Mouse (Mus musculus): ENCODE results near the gene Tjp1. TPM values are rescaled to one million over a fixed set of nuclear protein-coding genes. Genes with fewer than 3 reads are reported as not detected.

Gene Tjp1
- polyA plus RNA-seq, 1 experiment, result 20.2 TPM

- Histone ChIP-seq H3K27ac (ENCODE audit: insufficient read depth, low read depth, low read length) (no peak overlapping the region), H3K4me1 (ENCODE audit: control insufficient read depth, insufficient read depth, low read length) (no peaks in the 10 kb centered on the region), H3K4me3 (ENCODE audit: insufficient read depth, low read depth, low read length) (no peak overlapping the region), H3K27me3 (replicated peaks; ENCODE audit: control insufficient read depth, insufficient read depth, low read length) (no peaks in the 10 kb centered on the region), H3K36me3 (ENCODE audit: control insufficient read depth, insufficient read depth, low read length) (no peaks in the 10 kb centered on the region)
- 86% methylated on average over 3 of the region's 3 CpGs for WGBS
- no peak for TF ChIP-seq POLR2A (IDR thresholded peaks at IDR 0.05; ENCODE audit: low read depth, low read length)
- no peak for TF ChIP-seq CTCF (conservative IDR thresholded peaks at IDR 0.05; ENCODE audit: insufficient read depth, insufficient read length, low read depth, low read length)
- no peak for DNase-seq
These were observed 90.7 kb downstream of the Tjp1 start for GRCm38 (mm10) chr7:65436921-65437320.

GRCm38 (mm10) chr7:65431018-65431695, 96.4 kb downstream of the Tjp1 start:
- Histone ChIP-seq H3K4me3 (ENCODE audit: insufficient read depth, low read depth, low read length) (no peak overlapping the region), H3K27ac (ENCODE audit: insufficient read depth, low read depth, low read length) (no peak overlapping the region), H3K36me3 (ENCODE audit: control insufficient read depth, insufficient read depth, low read length) (no peaks in the 10 kb centered on the region), H3K4me1 (ENCODE audit: control insufficient read depth, insufficient read depth, low read length) (no peaks in the 10 kb centered on the region), H3K27me3 (replicated peaks; ENCODE audit: control insufficient read depth, insufficient read depth, low read length) (no peaks in the 10 kb centered on the region)
- TF ChIP-seq CTCF (conservative IDR thresholded peaks at IDR 0.05; ENCODE audit: insufficient read depth, insufficient read length, low read depth, low read length), result no peak
- TF ChIP-seq POLR2A (IDR thresholded peaks at IDR 0.05; ENCODE audit: low read depth, low read length), result no peak
- no peak for DNase-seq
- 51% methylated on average over 9 of the region's 9 CpGs for WGBS

GRCm38 (mm10) chr7:65430401-65430800, 97.2 kb downstream of the Tjp1 start:
- Histone ChIP-seq H3K4me1 (ENCODE audit: control insufficient read depth, insufficient read depth, low read length) (no peaks in the 10 kb centered on the region), H3K27ac (ENCODE audit: insufficient read depth, low read depth, low read length) (no peak overlapping the region), H3K36me3 (ENCODE audit: control insufficient read depth, insufficient read depth, low read length) (no peaks in the 10 kb centered on the region), H3K4me3 (ENCODE audit: insufficient read depth, low read depth, low read length) (no peak overlapping the region), H3K27me3 (replicated peaks; ENCODE audit: control insufficient read depth, insufficient read depth, low read length) (no peaks in the 10 kb centered on the region)
- 28% methylated on average over 8 of the region's 8 CpGs for WGBS
- no peak for TF ChIP-seq POLR2A (IDR thresholded peaks at IDR 0.05; ENCODE audit: low read depth, low read length)
- no peak for TF ChIP-seq CTCF (conservative IDR thresholded peaks at IDR 0.05; ENCODE audit: insufficient read depth, insufficient read length, low read depth, low read length)
- DNase-seq, result peak; percentile 18

- H3K36me3 ChIP-seq (ENCODE audit: control insufficient read depth, insufficient read depth, low read length), result no peaks in the 10 kb centered on the region
- DNase-seq, result peak; percentile 33
- 46% methylated on average over 8 of the region's 8 CpGs for WGBS
- no peak overlapping the region for H3K27ac ChIP-seq (ENCODE audit: insufficient read depth, low read depth, low read length)
- TF ChIP-seq POLR2A (IDR thresholded peaks at IDR 0.05; ENCODE audit: low read depth, low read length), result no peak
- no peak for TF ChIP-seq CTCF (conservative IDR thresholded peaks at IDR 0.05; ENCODE audit: insufficient read depth, insufficient read length, low read depth, low read length)
- no peak overlapping the region for H3K4me3 ChIP-seq (ENCODE audit: insufficient read depth, low read depth, low read length)
- H3K27me3 ChIP-seq (replicated peaks; ENCODE audit: control insufficient read depth, insufficient read depth, low read length), result no peaks in the 10 kb centered on the region
- 0 out of 2 replicates have a peak, but pooled peaks cover 2% of the 10 kb centered on the region for H3K4me1 ChIP-seq (ENCODE audit: control insufficient read depth, insufficient read depth, low read length)
These were observed 103.1 kb downstream of the Tjp1 start for GRCm38 (mm10) chr7:65424519-65424918.

- DNase-seq, result no peak
- 85% methylated on average over 1 of the region's 1 CpGs for WGBS
- no peak overlapping the region for H3K4me3 ChIP-seq (ENCODE audit: insufficient read depth, low read depth, low read length)
- no peak for TF ChIP-seq CTCF (conservative IDR thresholded peaks at IDR 0.05; ENCODE audit: insufficient read depth, insufficient read length, low read depth, low read length)
- TF ChIP-seq POLR2A (IDR thresholded peaks at IDR 0.05; ENCODE audit: low read depth, low read length), result no peak
- H3K4me1 ChIP-seq (ENCODE audit: control insufficient read depth, insufficient read depth, low read length), result 0 out of 2 replicates have a peak, but pooled peaks cover 9% of the 10 kb centered on the region
- H3K36me3 ChIP-seq (ENCODE audit: control insufficient read depth, insufficient read depth, low read length), result no peaks in the 10 kb centered on the region
- H3K27ac ChIP-seq (ENCODE audit: insufficient read depth, low read depth, low read length), result no peak overlapping the region
- H3K27me3 ChIP-seq (replicated peaks; ENCODE audit: control insufficient read depth, insufficient read depth, low read length), result no peaks in the 10 kb centered on the region
These were observed 105.1 kb downstream of the Tjp1 start for GRCm38 (mm10) chr7:65422456-65422855.

DNA sequence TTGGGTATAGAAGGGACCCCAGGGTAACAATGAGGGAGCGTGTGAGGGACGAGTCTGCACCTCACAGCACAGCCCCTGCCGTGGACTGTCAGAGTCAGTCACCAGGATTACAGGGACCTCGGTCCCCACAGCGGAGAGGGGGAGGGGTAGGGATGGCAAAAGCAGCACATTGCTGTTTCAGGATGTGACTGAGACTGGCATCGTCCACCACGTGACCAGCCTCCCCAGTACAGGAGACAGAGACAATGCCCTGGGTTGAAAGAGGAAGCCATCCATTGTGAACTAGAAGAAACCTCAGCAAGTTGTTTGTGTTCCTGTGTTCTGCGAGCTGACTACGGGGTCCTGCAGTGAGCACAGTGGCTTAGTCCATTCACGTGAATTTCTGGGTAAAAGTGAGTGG, 106.1 kb downstream of the Tjp1 start:
- no peak for TF ChIP-seq CTCF (conservative IDR thresholded peaks at IDR 0.05; ENCODE audit: insufficient read depth, insufficient read length, low read depth, low read length)
- no peak for TF ChIP-seq POLR2A (IDR thresholded peaks at IDR 0.05; ENCODE audit: low read depth, low read length)
- Histone ChIP-seq H3K4me1 (ENCODE audit: control insufficient read depth, insufficient read depth, low read length) (0 out of 2 replicates have a peak, but pooled peaks cover 12% of the 10 kb centered on the region), H3K4me3 (ENCODE audit: insufficient read depth, low read depth, low read length) (no peak overlapping the region), H3K27me3 (replicated peaks; ENCODE audit: control insufficient read depth, insufficient read depth, low read length) (no peaks in the 10 kb centered on the region), H3K27ac (ENCODE audit: insufficient read depth, low read depth, low read length) (no peak overlapping the region), H3K36me3 (ENCODE audit: control insufficient read depth, insufficient read depth, low read length) (no peaks in the 10 kb centered on the region)
- peak; percentile 79 for DNase-seq
- 57% methylated on average over 10 of the region's 10 CpGs for WGBS

DNA sequence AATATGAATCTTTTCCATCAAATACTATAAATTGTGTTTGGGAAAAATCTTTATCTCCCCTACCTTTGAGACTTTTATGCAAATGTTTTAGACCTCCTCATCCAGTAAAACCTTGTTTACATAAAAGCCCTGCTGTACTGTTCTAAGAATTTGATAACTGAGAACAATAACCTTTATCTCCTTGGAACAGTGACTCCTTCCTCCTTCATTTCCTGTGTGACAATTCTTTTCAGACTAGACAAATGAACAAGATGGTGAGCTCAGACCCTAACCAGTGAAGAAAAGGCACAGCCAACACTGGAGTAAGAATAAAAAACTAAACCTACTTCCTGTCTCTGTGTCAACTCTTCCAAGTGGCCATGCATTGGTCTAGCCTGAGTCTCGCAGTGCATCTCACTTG, 107.7 kb downstream of the Tjp1 start:
- H3K27me3 ChIP-seq (replicated peaks; ENCODE audit: control insufficient read depth, insufficient read depth, low read length), result no peaks in the 10 kb centered on the region
- H3K36me3 ChIP-seq (ENCODE audit: control insufficient read depth, insufficient read depth, low read length), result no peaks in the 10 kb centered on the region
- 0 out of 2 replicates have a peak, but pooled peaks cover 12% of the 10 kb centered on the region for H3K4me1 ChIP-seq (ENCODE audit: control insufficient read depth, insufficient read depth, low read length)
- no peak for DNase-seq
- no peak overlapping the region for H3K27ac ChIP-seq (ENCODE audit: insufficient read depth, low read depth, low read length)
- 84% methylated on average over 1 of the region's 1 CpGs for WGBS
- no peak overlapping the region for H3K4me3 ChIP-seq (ENCODE audit: insufficient read depth, low read depth, low read length)
- no peak for TF ChIP-seq POLR2A (IDR thresholded peaks at IDR 0.05; ENCODE audit: low read depth, low read length)
- TF ChIP-seq CTCF (conservative IDR thresholded peaks at IDR 0.05; ENCODE audit: insufficient read depth, insufficient read length, low read depth, low read length), result no peak
